Mouse (Mus musculus): ENCODE data around the gene Atp8b2.

- TF ChIP-seq CTCF (IDR thresholded peaks at IDR 0.05; ENCODE audit: low read depth, low read length) (no peak), POLR2A (IDR thresholded peaks at IDR 0.05; ENCODE audit: borderline replicate concordance, low read depth, low read length) (no peak)
Measured at GRCm38 (mm10) chr3:89945026-89945425, 18.3 kb downstream of the Atp8b2 start.

Data from bone marrow macrophage, adult 2 months (primary cell).